Mouse (Mus musculus) testis, adult 2 months (tissue): Measurements from ENCODE around the gene Oas3.

Experiments used
- CTCF ChIP-seq: fragments of 200-500 bp; IDR thresholded peaks from 2 replicates; pipeline ENCODE4 v1.5.1; 2012; ENCODE audit warnings: low read depth, mild to moderate bottlenecking, inconsistent platforms, low read length, moderate library complexity; ENCODE audit not compliant: control insufficient read depth, insufficient read depth, insufficient replicate concordance
- POLR2A ChIP-seq: fragments of 200-500 bp; IDR thresholded peaks from 2 replicates; pipeline ENCODE4 v1.6.1; 2012; ENCODE audit warnings: low read depth, mild to moderate bottlenecking, inconsistent platforms, low read length, moderate library complexity; ENCODE audit not compliant: control insufficient read depth

DNA sequence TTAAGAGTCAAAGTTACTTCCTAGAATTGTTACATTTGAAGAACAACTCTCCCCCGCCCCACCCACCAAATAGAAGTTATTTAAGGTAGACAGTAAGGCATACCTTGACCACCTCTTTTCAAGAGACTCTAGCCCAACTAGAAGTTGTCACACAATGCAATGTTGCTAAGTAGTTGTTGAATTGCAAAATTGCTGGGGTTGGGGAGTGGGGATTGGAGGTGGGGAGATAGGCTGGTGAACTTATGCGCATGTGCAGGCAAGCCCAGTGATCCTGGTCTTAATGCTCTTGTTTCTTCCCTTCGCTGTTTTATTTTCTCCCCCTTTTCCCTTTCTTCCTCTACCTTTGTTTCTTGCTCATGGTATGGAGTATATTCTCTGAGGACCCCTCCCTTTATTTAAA, 43.8 kb downstream of the Oas3 start:
- TF ChIP-seq CTCF (no peak), POLR2A (no peak)
